Mouse (Mus musculus) bone marrow macrophage, adult 2 months (primary cell): ENCODE results near the gene Gtf3c5. TPM values are rescaled to one million over a fixed set of nuclear protein-coding genes. Genes with fewer than 3 reads are reported as not detected.

Experiments
- H3K27ac ChIP-seq: 2 replicates; pipeline ENCODE4 v1.5.1; 2012; ENCODE audit warnings: low read depth, low read length; ENCODE audit not compliant: insufficient read depth
- H3K4me1 ChIP-seq: 2 replicates; pipeline ENCODE4 v1.6.1; 2012; ENCODE audit warnings: low read length; ENCODE audit not compliant: control insufficient read depth, insufficient read depth
- H3K4me3 ChIP-seq: 2 replicates; pipeline ENCODE4 v1.5.1; 2012; ENCODE audit warnings: mild to moderate bottlenecking, low read length, moderate library complexity; ENCODE audit not compliant: insufficient read depth
- CTCF ChIP-seq: IDR thresholded peaks from 2 replicates; pipeline ENCODE4 v1.5.1; 2012; ENCODE audit warnings: low read depth, mild to moderate bottlenecking, low read length, moderate library complexity
- POLR2A ChIP-seq: IDR thresholded peaks from 2 replicates; pipeline ENCODE4 v1.6.1; 2012; ENCODE audit warnings: mild to moderate bottlenecking, low read depth, low read length, borderline replicate concordance
- polyA plus RNA-seq: library from polyadenylated mRNA; stranded (reverse); fragments of >200 nt; gene quantifications from 2 replicates; pipeline ENCODE4 v1.2.4, GENCODE M21; 2012; ENCODE audit not compliant: missing spikeins, insufficient read depth, insufficient read length

Gene Gtf3c5
- polyA plus RNA-seq = 11.3 and 12.9 TPM in 2 replicates

DNA sequence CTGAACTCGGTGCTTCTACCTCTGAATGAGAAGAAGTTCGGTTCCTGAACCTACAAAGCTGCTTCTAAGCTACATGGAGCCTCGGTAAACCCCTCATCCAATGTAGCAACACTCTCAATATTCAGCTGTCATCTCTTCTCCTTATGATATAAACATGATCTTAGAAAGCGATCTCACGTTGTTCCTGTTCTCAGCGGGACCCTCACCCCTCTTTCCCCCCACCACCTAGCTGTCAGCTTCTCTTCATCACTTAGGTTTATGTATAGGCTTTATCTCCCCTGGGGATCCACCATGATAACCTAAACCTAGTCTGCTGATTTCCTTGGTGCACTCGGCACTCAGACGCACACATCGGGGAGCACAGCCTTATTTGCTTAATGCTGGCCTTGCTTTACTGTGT, at the start of gene Gtf3c5:
TSS of gene Gtf3c5 (minus strand) at position 101 of the 400 bp plus-strand sequence.
- no peak for TF ChIP-seq POLR2A
- TF ChIP-seq CTCF = no peak
- H3K4me3 ChIP-seq = peak within 1 kb of the TSS; percentile 98
- peak within 1 kb of the TSS; percentile 77 for H3K27ac ChIP-seq
- H3K4me1 ChIP-seq = peaks cover 10% of the 10 kb centered on the region

DNA sequence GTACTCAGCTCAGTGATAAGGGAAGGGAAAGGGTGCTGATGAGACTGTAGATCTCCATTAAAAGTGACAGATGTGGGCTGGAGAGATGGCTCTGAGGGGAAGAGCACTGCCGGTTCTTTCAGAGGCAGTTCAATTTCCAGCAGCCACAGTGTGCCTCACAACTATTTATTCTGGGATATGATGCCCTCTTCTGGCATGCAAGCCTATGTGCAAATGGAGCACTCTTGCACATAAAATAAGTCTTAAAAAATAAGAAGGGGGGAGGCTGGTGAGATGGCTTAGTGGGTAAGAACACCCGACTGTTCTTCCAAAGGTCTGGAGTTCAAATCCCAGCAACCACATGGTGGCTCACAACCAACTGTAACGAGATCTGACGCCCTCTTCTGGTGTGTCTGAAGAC, 49.6 kb upstream of the Gtf3c5 start:
- TF ChIP-seq POLR2A = no peak
- TF ChIP-seq CTCF = 0 out of 2 replicates have a peak, but pooled peaks have one; percentile 22
- no peak overlapping the region for H3K4me3 ChIP-seq
- H3K27ac ChIP-seq = no peak overlapping the region
- H3K4me1 ChIP-seq = peaks cover 10% of the 10 kb centered on the region

DNA sequence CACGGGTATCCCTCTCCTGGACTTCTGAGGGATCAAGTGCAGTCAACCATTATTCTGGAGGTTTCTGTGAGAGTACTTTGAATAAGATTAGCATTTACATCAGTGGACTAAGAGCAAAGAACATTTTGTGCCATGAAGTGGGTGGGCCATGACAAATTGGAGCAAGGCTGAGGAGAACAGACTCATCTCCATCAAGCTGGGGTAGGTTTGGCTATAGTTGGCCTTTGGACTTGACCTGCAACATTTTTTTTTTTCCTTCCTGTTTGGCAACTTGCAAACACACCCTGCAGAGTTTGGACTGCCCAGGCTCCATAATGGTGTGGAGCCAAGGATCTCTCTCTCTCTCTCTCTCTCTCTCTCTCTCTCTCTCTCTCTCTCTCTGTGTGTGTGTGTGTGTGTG, 49.1 kb upstream of the Gtf3c5 start:
- H3K27ac ChIP-seq = no peak overlapping the region
- TF ChIP-seq POLR2A (no peak), CTCF (no peak)
- no peak overlapping the region for H3K4me3 ChIP-seq
- H3K4me1 ChIP-seq = peaks cover 10% of the 10 kb centered on the region

DNA sequence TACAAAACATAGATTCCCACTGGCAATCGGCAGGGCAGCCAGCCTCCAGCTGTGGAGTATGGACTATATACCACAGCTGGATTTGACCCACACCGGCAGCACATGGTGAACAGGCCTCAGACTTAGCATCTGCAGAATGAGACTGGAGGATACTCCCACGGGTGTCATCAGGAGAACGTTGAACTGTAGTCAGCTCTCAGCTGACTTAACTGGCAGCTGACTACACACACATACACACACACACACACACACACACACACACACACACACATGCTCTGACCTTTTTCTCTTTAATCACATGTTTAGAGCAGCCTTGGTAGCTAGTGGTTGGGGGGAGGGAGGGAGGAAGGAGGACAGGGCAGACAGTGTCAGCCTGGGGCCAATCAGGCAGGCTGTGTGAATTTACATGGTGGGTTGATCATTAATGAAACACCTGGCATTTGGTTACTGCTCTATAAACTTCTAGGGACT, 46.4 kb upstream of the Gtf3c5 start:
- H3K27ac ChIP-seq = no peak overlapping the region
- TF ChIP-seq POLR2A (no peak), CTCF (no peak)
- H3K4me3 ChIP-seq = no peak overlapping the region
- H3K4me1 ChIP-seq = peaks cover 10% of the 10 kb centered on the region

DNA sequence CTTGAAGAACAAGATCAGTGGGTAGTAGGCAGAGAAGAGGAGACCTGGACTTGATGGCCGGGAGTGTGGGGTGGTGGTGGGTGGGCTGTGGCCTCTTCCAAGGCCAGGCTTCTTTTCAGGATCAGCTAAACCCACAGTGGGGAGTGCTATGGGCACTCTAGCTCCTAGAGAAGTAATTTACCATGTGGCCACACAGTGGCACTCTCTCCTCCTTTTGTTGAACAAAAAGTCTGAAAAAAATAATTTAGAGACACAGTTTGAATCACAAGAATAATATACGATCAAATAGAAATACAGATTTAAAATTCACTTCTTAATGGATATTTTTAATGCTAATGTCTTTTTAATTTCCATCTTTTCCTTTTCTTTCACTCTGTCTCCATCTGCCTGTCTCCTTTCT, 44.5 kb upstream of the Gtf3c5 start:
- Histone ChIP-seq H3K4me1 (peaks cover 10% of the 10 kb centered on the region), H3K4me3 (no peak overlapping the region), H3K27ac (no peak overlapping the region)
- TF ChIP-seq CTCF (no peak), POLR2A (no peak)

DNA sequence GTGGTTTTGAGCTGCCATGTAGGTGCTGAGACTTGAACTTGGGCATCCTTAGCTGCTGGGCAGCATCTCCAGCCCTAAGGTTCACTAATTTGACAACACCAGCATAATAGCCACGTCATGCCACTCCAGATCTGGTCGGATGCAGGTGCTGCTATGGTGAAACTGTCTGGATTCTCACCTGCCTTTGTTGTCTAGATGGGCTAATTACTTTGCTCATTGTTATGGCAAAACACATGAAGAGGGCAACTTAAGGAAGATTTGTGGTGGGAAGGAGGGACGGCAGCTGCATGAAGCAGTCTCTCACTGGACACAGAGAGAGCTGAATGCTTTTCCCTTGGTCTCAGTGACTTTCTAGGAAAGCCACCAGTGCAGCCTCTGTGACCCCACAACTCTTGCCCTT, 42.5 kb upstream of the Gtf3c5 start:
- peaks cover 16% of the 10 kb centered on the region for H3K4me1 ChIP-seq
- TF ChIP-seq CTCF (no peak), POLR2A (no peak)

DNA sequence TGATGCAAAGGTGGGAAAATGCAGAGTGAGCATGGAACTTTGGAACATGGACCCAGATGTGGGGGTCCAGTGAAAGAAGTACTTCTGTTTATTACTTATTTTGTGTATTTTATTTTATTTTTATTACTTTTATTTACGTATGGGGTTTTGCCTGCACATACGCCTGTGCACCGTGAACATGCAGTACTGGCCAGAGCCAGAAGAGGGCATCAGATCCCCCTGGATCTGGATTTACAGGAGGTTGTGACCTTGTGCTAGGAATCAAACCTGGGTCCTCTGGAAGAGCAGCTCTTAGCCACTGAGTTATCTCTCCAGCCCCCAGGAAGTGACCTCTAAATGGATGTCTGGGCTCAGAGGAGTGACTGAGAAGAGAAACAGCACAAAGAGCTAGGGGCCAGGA, 41.3 kb upstream of the Gtf3c5 start:
- no peak overlapping the region for H3K4me3 ChIP-seq
- H3K27ac ChIP-seq = no peak overlapping the region
- peaks cover 13% of the 10 kb centered on the region for H3K4me1 ChIP-seq
- no peak for TF ChIP-seq CTCF
- TF ChIP-seq POLR2A = no peak

More for the DNA sequence above, 42.5 kb upstream of the Gtf3c5 start:
- Histone ChIP-seq H3K4me3 (no peak overlapping the region), H3K27ac (no peak overlapping the region)

DNA sequence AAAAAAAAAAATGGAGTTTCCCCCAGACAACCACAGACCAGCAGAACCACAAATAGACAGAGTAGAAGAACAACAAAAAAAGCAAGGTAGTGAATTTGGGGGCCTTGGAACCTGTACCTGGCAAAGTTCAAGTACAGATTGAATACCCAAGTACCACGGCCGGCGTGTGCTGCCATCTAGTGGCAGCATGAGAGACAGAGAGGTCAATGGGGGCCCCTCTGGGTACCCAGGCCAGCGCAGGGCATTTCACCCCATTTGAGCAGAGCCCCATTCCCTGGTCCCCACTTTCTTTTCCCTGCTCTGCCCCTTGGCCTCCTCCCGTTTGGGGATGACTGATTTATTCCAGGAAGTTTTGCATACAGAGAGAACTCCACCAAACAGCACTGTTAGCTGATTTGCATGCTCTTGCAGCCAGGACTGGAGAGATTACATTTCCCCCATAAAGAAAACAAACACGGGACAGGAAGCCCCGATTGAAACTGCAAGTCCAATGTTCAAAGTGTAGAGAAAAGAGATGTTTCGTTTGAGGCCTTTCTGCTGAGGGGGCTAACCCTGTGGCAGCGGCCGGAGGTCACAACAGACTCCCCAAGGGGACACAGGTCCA, 39.1 kb upstream of the Gtf3c5 start:
- Histone ChIP-seq H3K4me3 (no peak overlapping the region), H3K27ac (no peak overlapping the region), H3K4me1 (peaks cover 13% of the 10 kb centered on the region; the same call in 1 of the 2 replicates)
- TF ChIP-seq CTCF (peak; percentile 96), POLR2A (no peak)

DNA sequence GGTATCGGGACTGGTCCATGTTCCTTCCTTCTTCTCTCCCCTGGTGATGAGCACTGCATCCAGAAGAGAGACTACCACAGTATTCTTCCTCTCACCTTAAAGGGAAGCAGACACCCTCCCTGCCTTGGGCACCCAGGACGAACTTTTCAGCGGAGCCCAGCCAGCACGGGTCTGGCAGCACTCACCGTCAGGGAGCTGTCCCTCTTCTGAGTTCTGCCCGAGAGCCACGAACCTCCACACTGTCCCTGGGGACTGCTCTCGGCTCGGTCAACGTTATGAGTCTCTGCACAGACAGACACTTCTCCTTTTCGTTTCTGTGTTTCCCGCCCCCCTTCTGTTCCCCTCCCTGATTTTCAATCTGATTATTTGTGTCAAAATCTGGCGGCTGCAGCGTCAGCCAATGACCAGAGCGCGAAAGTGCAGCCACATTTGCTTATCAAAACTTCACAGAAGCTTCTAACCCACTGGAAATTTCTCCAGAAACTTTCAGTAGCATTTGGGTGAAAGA, 38.2 kb upstream of the Gtf3c5 start, which contains the start of gene Gfi1b:
TSS of gene Gfi1b (minus strand) at position 319 of the 508 bp plus-strand sequence.
- no peak for TF ChIP-seq POLR2A
- TF ChIP-seq CTCF = no peak
- H3K27ac ChIP-seq = no peak within 1 kb of the TSS
- H3K4me1 ChIP-seq = peaks cover 13% of the 10 kb centered on the region; the same call in 1 of the 2 replicates
- no peak within 1 kb of the TSS for H3K4me3 ChIP-seq

DNA sequence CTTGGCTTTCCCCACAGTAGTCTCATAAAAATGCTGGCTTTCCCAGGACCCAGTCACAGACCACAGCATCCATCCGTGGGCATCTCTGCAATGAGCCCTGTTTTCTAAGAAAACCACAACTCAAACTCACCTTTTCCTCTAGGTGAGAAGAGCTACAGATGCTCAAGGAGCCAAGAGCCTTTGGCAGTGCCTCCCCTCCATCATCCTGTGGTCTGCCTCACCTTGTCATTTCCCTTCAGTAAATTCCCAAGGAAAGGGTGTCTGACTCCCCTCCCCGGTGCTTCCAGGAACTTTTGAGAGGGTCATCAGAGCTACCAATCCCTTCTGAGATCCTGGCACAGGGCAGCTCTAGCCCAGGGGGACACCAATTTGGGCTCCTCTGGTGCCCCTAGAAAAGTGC, 37.6 kb upstream of the Gtf3c5 start:
- no peak overlapping the region for H3K27ac ChIP-seq
- peaks cover 13% of the 10 kb centered on the region; the same call in 1 of the 2 replicates for H3K4me1 ChIP-seq
- H3K4me3 ChIP-seq = no peak overlapping the region
- no peak for TF ChIP-seq CTCF
- TF ChIP-seq POLR2A = no peak

DNA sequence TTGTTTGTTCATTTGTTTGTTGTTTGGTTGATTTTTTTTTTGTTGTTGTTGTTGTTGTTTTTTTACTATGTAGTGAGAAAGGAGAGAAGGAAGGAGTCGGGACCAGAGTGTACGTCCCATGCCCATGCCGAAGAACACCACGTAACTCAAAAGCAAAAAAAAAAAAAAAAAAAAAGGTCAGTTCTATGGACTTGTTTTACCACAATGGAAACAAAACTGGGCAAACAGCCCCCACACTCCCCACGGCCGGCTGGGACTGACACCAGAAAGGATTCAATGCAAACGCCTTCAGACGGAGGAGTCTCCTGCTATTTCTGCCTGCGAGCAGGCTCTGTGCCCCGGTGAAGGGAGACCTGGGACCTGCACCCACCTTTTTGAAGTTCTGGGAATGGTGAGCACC, 37.0 kb upstream of the Gtf3c5 start:
- no peak overlapping the region for H3K27ac ChIP-seq
- TF ChIP-seq CTCF (no peak), POLR2A (no peak)
- no peak overlapping the region for H3K4me3 ChIP-seq
- H3K4me1 ChIP-seq = peaks cover 13% of the 10 kb centered on the region; the same call in 1 of the 2 replicates
